Mouse (Mus musculus): ENCODE results near the gene Hoxc4.

Gene Hoxc4

DNA sequence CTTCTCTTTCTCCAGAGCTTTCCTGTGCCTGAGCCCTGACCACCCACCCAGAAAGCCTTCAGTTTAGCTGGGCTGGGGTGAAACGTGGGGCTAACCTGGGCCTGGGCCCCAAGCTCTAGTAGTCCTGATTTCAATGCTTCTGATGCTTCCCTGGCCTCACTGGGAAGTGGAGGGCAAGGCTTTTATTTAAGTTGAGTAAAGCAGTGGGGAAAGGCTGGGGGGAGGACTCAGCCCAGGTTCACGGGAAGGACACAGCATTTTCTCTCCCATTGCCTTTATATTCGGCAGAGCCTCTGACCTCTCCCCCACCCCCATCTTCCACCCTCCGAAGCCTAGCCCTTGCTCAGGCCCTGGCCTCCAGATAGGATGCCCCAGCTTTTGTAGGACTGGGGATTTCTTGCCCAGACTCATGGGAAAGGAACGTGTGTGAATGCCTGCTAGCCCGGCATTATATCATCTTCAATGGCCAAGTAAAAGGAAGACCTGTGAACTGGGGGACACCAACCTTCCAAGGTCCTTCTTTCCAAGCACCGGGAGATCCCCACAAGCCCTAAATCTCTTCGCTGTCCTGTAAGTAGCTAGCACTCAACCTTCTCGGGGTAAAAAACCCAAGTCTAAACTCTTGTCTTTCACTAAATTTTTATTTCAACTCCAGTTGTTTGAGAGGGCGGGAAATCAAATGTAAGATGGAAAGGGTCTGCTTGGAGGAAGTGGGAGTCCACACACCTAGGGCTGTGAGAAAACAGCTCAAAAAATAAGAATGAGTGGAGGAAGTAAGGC lies 20.2 kb downstream of the Hoxc4 start:
- DNase-seq (ENCODE audit: extremely low spot score) = peak; percentile 66

DNA sequence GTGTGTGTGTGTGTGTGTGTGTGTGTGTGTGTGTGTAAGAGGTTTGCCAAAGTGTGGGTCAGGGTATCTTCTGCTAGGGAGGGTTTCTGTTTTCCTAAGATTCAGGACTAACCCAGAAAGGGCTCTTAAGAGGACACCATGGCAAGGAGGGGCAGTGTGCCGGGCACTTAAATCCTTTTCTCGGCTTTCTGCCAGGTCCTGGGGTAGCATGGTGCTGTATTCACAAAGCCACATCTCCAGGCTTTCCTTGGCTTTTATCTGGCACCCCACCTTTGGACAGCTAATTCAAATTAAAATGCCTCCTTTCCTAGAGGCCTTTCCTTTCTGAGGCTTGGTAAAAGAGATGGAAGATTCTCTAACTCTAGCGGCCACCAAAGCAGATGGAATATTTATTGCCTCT lies 20.9 kb downstream of the Hoxc4 start:
- no peak for DNase-seq (ENCODE audit: extremely low spot score)

DNA sequence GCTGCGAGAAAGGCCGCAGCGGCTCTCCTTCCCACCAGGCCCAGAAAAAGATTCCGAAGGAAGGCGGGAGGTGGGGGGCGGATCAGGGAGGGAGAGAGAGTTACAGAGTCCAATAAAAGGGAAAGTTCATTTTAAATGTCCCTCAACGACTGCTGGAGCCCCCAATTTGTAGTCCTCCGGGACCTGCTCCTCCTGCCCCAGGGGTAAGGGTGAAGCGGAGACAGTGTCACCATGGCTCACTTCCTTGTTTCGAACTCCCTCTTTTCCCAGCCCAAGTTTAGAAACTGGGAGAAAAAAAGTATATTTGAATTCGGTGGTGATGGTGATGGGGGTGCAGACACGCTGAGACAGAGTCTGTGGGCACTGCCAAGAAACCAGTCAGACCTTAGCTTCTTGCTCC lies 21.9 kb downstream of the Hoxc4 start:
- DNase-seq (ENCODE audit: extremely low spot score) = no peak

DNA sequence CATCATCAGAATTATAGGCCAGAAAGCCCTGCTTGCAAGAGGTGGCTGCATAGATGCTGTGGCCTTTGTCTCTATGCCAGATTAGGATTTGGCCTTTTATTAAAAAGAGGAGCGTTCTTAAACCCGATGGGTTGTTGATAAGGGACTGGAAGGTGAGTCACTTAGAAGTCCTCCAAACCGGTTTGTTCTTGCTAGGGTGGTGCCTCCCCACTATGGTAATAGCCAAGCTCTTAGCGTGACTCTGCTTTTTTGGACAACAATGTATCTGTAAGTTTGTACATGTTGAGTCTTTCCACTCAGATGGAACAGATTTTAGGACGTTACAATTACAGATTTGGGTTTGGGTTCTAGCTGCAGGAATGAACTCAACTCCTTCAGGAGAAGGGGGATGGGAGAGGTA lies 22.9 kb downstream of the Hoxc4 start:
- DNase-seq (ENCODE audit: extremely low spot score) = peak; percentile 44

DNA sequence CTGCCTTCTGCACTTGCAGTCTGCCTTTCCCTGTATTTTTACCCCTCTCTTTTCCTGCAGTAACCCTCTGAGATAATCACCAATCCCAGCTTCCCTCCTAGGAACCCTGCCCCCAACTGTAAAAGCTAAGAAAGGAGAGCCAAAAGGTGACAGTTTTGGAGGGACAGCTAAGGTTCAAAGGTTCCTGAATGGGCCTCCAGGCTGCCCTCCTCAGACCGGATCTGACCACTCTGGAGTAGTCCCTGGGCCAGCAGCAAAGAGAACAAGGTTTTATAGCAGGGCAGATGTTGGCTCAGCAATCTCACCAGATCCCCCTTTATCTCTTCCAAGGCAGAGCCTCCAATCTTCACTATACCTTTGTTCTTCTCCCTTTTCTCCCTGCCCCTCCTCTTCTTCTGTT lies 23.5 kb downstream of the Hoxc4 start:
- peak; percentile 43 for DNase-seq (ENCODE audit: extremely low spot score)

DNA sequence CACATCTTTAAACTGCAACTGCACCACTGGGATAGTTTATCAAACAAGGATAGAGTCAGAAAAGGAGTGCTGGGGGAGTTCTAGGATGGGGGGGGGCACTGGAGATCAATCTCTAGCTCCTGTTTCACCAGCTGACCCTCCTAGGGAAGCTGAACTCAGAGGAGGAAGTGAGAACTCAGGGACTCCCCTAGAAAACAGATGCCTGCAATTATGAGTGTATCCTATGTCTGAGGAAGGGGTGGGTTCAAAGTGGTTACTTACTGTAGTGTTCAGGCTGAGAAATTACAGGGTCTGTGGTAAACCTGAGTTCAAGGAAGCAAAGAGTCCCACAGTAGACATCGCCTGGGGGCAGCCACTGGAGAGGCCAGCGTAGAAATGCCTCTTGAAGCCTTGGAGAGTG lies 32.9 kb downstream of the Hoxc4 start:
- DNase-seq (ENCODE audit: extremely low spot score) = no peak

DNA sequence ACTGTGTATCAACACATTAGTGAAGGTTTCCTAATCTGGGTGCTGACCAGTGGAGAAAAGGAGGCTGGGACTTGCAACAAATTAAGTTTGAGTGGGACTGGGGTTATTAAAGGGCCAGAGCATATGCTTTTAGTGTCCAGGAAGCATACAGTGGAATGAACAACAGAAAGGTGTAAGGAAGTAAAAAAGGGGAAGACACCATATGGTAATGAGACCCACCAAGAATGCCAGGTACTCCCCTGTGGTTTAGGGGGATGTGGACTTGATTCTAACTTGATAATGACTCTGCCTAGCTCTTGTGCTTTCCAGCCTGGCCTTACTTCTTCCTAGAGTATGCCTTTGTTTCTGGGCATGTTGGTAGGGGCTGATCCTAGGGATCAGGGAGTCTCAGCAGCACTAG lies 34.5 kb downstream of the Hoxc4 start:
- no peak for DNase-seq (ENCODE audit: extremely low spot score)

DNA sequence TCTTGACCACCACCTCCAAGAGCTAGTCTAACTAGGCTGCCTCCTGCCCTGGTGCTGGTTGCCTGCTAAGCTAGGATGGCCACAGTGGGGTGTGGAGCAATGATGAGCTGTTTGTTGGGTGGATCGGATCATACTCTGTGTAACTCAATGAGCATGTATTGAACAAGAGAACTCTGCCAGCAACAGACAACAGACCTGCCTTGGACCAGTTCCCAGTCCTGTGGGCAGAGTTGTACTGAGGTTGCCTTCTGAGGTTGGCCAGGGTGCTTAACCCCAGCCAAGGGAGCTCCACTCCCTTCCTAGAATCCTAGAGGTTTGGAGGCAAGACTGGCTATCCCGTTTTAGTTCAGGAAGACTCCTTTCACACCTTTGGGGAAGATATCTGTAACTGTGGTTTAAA lies 37.7 kb downstream of the Hoxc4 start:
- DNase-seq (ENCODE audit: extremely low spot score) = no peak

DNA sequence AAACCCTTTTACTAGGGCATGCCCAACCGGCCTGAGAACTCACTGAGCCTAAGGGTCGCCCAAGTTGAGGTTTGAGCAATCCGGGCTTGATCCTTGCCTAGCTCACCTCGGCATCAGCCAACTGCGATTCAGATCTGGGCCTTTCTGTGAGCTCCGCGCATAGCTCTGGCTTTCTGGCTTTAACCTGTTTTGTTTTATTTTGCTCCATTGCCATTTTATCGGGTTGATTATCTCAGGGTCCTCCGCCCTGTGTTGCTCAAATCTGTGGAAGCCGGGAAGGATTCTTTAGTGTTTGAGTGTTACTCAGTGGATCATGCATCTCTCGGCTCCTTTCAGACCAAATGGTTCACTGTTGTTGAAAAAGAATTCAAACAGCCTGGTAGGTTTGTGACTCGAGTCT lies 40.0 kb downstream of the Hoxc4 start:
- DNase-seq (ENCODE audit: extremely low spot score) = peak; percentile 66

DNA sequence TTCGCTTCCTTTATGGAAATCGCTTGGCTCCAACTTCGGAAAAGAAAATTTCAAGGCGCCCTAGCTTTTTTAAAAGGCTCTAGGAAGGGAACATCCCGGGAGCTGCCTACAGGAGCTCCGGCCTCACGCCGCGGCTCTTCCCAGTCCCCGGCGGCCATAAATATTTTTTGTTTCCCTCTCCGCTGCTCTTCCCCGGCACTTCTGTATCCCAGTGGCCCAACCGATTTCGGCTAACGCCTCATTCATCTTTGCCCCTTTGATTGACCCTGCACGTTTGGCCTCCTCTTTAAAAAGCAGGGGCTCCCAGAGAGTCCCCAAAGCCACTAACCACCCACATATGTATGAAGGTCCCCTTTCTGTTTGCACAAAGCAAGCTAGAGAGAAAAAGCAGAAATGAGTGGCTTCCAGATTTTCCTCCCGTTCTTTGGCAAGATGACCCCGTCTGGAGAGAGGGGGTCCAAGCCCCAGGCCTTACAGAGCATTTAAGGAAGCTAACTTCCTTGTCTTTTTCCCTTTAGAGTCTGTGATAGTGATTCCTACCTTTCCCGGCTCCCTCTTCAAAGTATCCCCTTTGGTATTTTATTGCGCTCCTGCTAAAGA lies 40.8 kb downstream of the Hoxc4 start:
- no peak for DNase-seq (ENCODE audit: extremely low spot score)

DNA sequence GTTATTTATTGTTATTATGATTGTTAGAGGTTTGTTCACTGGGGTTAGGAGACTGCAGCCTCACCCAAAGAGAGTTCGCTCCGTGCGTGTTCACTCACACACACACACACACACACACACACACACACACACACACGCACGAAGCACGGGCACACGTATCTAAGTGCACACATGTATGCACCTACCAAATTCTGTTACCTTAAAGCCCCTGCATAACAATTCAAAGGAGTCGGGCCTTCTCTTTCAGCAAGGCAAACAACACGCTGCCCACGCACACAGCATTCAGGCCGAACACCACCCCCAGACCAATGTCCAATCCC lies 41.2 kb downstream of the Hoxc4 start:
- no peak for DNase-seq (ENCODE audit: extremely low spot score)

DNA sequence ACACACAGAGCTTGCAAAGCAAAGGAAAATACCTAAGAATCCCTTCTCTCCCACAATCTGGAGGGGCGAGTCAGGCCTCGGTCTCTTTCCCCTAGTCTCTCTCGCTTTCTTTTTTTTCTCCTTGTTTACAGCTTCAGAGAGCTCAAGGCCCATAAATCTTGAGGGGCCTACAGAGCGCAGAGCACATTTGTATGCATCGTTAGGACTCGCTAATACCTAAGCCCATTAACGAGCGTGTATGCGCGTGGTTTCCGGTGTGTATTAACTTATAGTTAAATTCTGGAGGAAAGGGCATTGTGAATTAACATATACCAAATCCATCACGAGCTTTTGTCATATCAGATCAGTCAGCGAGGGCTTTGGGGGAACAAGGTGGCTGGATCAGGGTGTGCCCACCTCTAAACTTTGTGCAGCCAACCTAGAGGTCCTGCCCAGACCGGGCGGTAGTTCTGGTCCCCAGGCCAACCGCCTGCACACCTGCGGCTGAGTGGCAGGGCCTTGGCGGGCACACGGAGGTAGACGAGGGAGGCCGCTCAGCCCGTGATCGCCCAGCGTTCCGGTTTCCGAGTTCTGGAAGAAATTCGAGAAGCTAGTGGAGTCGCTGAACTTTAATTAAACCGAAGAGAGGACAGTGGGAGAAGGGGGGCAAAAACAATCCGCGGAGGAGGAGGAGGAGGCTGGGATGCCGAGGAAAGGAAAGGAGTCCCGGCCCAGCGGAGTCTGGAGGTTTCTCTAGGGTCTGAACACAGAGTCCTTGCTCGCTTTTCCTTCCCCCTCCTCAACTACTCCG lies 41.8 kb downstream of the Hoxc4 start:
- peak; percentile 77 for DNase-seq (ENCODE audit: extremely low spot score)

DNA sequence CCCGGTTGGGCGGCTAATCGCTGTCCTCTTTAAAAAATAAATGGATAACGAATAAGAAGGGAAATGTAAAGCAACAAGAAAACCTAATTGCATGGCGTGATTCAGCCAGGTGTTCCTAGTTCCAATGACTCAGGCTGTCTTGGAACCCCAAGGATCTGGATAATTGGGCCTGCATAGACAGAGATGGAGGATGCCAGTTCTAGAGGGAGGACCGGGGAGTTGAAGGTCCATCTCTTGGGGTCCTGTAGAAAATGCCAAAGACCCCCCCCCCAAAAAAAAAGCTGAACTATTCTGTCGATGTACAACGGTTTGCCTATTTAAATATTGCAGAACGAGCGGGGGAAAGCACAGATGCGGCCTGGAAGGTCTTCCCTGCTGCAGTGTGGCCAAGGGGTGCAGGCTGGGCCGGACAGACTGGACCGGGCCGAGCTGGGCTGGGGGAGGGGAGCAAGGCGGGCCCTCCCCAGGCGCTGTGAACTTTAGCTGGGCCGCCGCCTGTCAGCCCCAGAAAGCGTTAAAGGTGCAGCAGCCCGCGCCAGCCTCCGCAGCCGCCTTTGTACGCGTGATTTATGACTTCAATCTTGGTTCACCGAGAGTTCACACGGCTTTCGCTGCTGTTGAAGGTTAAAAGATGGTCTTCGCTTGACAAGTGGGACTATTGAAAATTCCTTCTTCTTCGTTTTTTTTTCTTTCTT lies 42.5 kb downstream of the Hoxc4 start:
- DNase-seq (ENCODE audit: extremely low spot score) = peak; percentile 77

DNA sequence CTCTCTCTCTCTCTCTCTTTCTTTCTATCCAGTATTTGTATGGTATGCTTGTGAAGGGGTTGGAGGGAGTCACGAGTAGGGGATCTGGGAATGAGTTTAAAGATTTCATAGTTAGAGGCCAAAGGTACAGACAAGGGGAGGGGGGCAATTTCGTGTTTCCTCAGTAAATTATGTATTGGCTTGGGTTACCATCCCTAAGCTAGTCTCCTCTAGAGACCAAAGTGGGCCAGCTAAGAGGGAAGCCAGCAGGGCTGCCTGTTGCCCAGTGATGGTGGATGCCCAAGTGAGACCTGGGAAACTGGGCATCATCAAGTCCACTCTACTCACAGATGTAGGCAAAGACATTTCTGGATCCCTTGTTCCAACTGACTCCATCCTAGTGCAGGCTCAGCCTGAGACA lies 43.3 kb downstream of the Hoxc4 start:
- DNase-seq (ENCODE audit: extremely low spot score) = no peak

DNA sequence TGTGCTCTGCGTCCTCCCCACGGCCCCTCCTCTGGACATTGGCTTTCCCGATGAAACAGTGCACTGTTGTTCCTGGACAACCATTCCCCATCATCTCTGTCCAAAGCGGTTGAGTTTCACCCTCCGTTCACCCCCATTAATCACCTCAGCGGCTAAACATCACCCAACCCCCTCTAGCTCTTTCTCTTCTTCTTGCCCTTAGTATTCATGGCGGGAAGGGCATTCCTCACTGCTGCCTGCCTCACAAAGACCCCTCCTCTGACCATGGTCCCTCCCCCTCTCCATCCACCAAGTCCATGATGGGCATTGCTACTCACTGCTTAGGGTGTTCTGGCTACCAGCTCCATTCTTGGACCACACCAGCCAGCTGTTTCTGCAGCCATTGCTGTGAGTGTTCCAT lies 46.9 kb downstream of the Hoxc4 start:
- DNase-seq (ENCODE audit: extremely low spot score) = peak; percentile 79

DNA sequence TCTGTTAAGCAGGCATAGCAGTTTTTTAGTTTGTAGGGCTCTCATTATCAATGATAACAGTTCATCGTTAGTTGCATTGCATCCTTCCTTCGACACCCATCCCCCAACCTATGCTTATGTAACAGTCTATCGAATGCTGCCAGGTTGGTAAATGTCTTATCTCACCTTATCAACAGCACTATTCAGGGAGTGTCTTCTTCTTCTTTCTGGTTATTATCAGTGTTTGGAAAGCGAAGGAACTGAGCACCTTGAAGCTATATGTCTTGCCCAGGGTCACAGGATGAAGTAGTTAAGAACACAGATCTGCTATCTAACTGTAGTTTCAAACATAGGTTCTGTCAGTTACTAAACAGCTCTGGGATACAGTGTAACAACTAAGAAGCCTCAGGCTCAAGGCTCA lies 49.0 kb downstream of the Hoxc4 start:
- no peak for DNase-seq (ENCODE audit: extremely low spot score)

DNA sequence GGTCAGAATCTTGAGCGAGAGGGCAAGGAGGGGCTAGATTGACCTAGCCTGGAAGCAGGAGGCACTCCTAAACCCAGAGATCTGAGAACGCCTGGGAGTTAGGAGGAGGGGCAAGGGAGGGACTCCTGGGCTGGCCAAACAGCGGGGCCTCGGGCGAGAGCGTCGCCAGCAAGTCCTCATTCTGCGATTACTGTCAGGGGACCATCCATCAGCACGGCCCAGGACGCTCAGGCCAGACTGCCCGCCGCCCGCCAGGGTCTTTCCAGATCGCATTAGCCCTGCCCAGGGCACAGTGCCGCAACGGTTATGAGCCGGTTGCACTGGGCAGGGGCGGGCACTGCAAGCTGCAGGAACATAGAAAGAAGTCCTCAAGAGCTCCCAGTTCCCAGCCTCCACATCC lies 50.4 kb downstream of the Hoxc4 start:
- DNase-seq (ENCODE audit: extremely low spot score) = peak; percentile 74

DNA sequence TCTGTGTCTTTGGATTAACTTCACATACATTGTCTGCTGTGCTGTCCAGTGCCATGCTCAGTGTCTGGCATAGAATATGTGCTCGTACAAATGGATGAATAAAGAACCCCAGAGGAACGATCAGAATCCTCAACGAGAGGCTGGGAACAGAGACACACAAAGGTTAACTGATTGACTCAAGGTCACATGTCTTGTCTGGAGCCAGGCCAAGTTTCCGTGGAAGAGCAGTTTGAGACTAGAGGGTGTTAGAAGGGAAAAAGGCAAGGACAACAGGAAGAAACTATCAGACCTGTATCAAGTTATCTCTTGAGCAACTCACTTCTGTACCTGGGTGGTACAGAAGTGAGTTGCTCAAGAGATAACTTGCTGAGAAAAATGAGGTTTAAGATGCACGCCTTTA lies 52.5 kb downstream of the Hoxc4 start:
- DNase-seq (ENCODE audit: extremely low spot score) = no peak

DNA sequence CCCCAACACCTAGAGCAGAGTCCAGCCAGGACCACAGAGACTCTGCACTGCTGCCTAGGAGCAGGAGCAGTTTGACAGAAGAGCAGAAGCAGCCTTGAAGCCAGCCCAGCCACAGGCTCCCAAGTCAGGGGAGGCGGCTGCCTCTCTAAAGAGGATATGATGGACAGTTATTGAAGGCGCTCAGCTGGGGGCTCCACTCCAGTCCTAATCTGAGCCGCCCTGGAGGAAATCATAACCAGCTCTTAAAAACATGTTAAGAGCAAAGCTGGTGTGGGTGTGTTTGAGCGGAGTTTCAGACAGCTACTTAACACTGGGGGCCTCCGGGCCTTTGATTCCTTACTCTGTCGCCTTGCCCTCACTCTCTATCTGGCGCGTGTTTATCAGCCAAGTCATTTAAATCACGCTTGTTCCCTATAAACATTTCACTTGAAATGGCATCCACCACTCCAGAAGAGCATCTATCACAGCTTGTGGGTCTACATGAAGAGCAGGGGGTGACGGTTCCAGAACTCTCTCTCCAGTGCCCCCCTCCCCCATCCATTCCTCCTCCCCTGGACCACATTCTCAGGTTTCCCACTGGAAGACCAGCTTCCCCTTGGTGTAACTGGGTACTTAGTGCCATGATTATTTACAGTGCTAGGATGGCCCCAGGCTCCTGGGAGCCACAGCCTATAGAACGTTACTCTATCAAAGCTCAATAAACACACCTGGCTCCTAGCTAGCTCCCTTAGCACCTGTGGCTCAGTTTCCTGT lies 56.1 kb downstream of the Hoxc4 start:
- peak; percentile 22 for DNase-seq (ENCODE audit: extremely low spot score)

DNA sequence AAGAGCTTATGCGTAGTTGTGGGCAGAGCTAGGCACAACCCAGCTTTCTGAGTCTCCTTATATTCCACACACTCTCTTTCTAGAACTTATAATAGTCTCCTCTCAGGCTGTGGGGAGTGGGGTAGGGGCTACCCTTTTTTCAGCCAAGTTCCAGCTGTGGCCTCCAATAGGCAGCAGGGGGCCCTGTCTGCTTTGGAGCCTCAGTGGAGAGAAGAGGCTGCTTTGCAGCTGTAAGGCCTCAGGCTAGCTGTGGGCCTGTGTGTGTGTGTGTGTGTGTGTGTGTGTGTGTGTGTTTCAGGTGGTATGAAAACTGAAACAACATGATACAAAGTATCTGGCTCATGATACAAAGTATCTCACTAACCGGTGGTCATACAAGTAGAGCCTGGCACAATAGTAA lies 58.9 kb downstream of the Hoxc4 start:
- DNase-seq (ENCODE audit: extremely low spot score) = no peak

DNA sequence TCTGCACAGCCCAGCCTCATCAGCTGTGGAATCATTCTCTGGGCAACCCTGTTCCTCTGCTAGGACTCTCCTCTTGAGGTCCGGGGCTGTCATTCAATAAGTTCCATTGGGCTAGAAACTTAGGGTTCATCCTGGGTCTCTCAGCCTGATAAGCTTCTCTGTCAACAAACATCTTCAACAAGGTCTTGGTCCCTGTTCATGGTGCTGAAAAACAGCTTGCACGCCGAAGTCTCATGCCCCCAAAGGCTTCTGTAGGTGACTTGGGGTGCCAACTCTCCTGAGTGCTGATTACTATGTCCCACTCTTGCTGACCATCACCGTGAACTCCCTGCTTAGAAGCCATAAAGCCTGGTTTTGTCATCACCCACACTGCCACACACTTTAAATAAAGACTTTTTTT lies 63.9 kb downstream of the Hoxc4 start:
- DNase-seq (ENCODE audit: extremely low spot score) = no peak

DNA sequence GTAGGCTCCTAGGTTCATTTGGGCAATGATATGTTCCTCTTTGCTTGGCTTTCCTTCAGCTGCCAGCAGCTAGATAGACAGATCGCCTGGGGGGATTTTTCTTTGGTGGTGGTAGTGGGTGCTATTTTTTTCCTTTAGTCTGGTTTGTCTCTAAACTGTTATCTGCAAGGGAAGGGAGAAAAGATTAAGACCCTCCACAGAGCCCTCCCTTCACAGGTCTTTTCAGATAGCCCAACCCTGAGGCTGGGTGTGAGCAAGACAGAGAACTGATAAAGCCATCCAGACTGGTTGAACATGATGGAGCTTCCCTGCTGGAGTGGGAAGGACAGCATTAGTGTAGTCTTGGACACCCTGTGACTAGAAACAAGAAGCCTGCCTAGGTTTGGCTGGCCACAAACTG lies 64.9 kb downstream of the Hoxc4 start:
- no peak for DNase-seq (ENCODE audit: extremely low spot score)

All from embryo, embryonic 9.5 days (tissue).